Mouse (Mus musculus) heart, embryonic 16.5 days (tissue): Measurements from ENCODE around the gene Cks1b. TPM values are rescaled to one million over a fixed set of nuclear protein-coding genes. Genes with fewer than 3 reads are reported as not detected.

Experiments used
- ATAC-seq: fragments of 200-750 bp; cut with Nextera tagmentation; replicated peaks from 2 replicates; pipeline ENCODE4 v1.8.0; 2017; ENCODE audit warnings: moderate number of reproducible peaks; ENCODE audit not compliant: insufficient read depth, low FRiP score; ENCODE audit errors: extremely low read depth
- H3K27ac ChIP-seq: fragments of 300-500 bp; sonication (generic); 2 replicates; pipeline ENCODE4 v1.5.1; 2014; ENCODE audit warnings: mild to moderate bottlenecking, low read length, control low read depth, moderate library complexity
- H3K27me3 ChIP-seq: fragments of 300-500 bp; sonication (generic); 2 replicates; pipeline ENCODE4 v1.6.1; 2014; ENCODE audit warnings: low read length, mixed read lengths; ENCODE audit not compliant: control insufficient read depth, insufficient read depth
- H3K36me3 ChIP-seq: fragments of 300-500 bp; sonication (generic); 2 replicates; pipeline ENCODE4 v1.6.1; 2014; ENCODE audit not compliant: control insufficient read depth, insufficient read depth
- H3K4me1 ChIP-seq: fragments of 300-500 bp; sonication (generic); 2 replicates; pipeline ENCODE4 v1.6.1; 2014; ENCODE audit warnings: low read length, mixed read lengths; ENCODE audit not compliant: control insufficient read depth, insufficient read depth
- H3K4me2 ChIP-seq: fragments of 300-500 bp; sonication (generic); 2 replicates; pipeline ENCODE4 v1.6.1; 2014; ENCODE audit warnings: low read depth, mild to moderate bottlenecking, control low read depth, low read length
- H3K4me3 ChIP-seq: fragments of 300-500 bp; sonication (generic); 2 replicates; pipeline ENCODE4 v1.5.1; 2014; ENCODE audit warnings: mild to moderate bottlenecking, control low read depth, low read length
- H3K9ac ChIP-seq: fragments of 300-500 bp; sonication (generic); 2 replicates; pipeline ENCODE4 v1.6.1; 2014; ENCODE audit warnings: low read length, control low read depth
- H3K9me3 ChIP-seq: fragments of 300-500 bp; sonication (generic); replicated peaks from 2 replicates; pipeline ENCODE4 v1.6.1; 2016; ENCODE audit warnings: low read length; ENCODE audit not compliant: control insufficient read depth
- WGBS: fragments of 180-500 bp; shearing (Covaris S2); extraction: QIAGEN DNeasy Blood & Tissue Kit; methylation state at CpG from one replicate; pipeline ENCODE4 v1.1.7; 2014; 5-methylcytosine and 5-hydroxymethylcytosine counted together
- polyA plus RNA-seq: library from polyadenylated mRNA; unstranded; fragments of >200 nt; fragmentation: Nextera tagmentation; extraction: Ambion mirVana; gene quantifications from 2 replicates; pipeline ENCODE4 v1.2.1, GENCODE M21; 2015

Cks1b gene
- polyA plus RNA-seq, 1 experiment from 2014 or later: 304 TPM

DNA sequence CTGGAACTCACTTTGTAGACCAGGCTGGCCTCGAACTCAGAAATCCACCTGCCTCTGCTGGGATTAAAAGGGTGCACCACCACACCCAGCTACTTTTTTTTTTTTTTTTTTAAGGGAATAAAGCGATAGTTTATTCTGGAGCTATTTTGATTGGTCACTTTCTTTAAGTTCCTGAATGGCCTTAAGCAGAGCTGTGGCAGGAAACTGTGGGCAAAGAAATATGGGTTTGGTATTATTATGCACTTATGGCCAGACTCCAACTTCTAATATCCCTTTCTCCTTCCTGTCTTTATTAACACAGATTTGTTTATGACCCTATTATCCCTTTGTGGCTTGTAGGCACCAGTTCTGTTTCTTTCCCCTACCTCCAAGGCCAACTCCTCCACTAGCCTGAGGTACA is 2.2 kb upstream of the Cks1b start:
- H3K4me3 ChIP-seq: peak overlapping the region; percentile 56
- H3K27me3 ChIP-seq: no peaks in the 10 kb centered on the region
- H3K4me1 ChIP-seq: peaks cover 36% of the 10 kb centered on the region
- no peak for ATAC-seq
- 41% methylated on average over 2 of the region's 2 CpGs for WGBS
- peak overlapping the region; percentile 100 for H3K27ac ChIP-seq
- peak overlapping the region; percentile 85 for H3K4me2 ChIP-seq
- peak overlapping the region; percentile 38 for H3K9ac ChIP-seq
- H3K9me3 ChIP-seq: no peaks in the 10 kb centered on the region
- H3K36me3 ChIP-seq: peaks cover 12% of the 10 kb centered on the region

DNA sequence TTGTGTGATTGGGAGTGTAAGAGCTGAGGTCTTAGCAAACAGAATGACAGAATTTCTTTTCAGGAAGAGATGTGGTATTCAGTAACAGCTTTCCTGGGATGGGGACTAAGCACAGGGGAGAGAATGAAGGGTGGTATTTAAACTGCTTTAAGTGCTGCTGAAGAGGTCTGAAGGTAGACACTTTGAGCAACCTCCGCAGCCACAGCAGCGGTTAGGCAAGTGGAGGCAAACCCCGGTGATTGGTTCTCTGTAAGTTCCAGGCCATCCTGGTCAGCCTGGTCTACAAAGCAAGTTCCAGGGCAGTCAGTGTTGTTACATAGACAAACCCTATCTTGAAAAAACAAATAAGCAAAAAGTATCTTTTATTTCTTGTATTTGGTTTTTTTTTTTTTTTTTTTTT is 1.8 kb upstream of the Cks1b start:
- H3K36me3 ChIP-seq: peaks cover 16% of the 10 kb centered on the region
- no peaks in the 10 kb centered on the region for H3K9me3 ChIP-seq
- 18% methylated on average over 3 of the region's 3 CpGs for WGBS
- ATAC-seq: no peak
- peaks cover 36% of the 10 kb centered on the region for H3K4me1 ChIP-seq
- H3K9ac ChIP-seq: peak overlapping the region; percentile 77
- no peaks in the 10 kb centered on the region for H3K27me3 ChIP-seq
- peak overlapping the region; percentile 100 for H3K27ac ChIP-seq
- peak overlapping the region; percentile 90 for H3K4me3 ChIP-seq
- H3K4me2 ChIP-seq: peak overlapping the region; percentile 85

DNA sequence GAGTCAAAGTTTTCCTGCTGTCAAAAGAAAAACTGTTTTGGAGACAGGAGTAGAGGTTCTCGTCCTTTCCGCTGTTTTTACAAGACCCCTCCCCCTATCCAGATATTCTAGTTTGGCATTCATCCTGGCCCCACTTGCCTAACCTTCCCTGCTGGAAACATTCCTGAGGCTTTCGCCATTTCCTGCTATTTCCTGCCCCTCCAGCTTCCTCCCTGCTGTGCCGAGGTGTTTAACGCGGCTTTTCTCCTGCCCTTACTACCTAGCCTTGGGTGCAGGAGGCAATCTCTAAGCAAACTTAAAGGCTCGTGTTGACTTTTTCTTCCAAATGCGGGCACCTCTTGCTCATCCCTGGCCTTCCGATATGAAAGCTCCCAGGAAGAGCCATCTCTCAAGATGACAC is 1.4 kb upstream of the Cks1b start:
- Histone ChIP-seq H3K27me3 (no peaks in the 10 kb centered on the region), H3K4me2 (peak overlapping the region; percentile 85), H3K36me3 (peaks cover 18% of the 10 kb centered on the region), H3K4me1 (peaks cover 36% of the 10 kb centered on the region), H3K9ac (peak overlapping the region; percentile 77), H3K27ac (peak overlapping the region; percentile 100), H3K4me3 (peak overlapping the region; percentile 90), H3K9me3 (no peaks in the 10 kb centered on the region)
- WGBS: 3% methylated on average over 9 of the region's 9 CpGs
- ATAC-seq: 0 out of 2 replicates have a peak, but pooled peaks have one; percentile 3

DNA sequence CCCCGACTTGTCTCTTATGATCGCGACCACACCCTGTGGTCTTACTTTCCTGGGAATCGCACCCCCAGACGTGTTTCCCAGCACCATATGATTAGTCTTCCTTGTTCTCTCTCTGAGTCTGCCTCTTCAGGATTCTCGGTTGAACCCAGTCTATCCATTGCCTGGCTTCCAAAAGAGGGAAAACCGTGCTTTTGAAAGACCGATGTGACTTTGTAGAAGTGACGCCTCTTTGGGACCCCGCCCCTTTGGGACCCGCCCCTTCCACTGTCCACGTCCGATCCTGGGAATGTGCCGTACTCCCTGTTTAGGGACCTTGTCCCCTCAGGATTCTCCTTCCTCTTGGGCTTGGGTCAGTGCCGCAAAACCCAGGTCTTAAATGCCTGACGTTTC is 673 bp upstream of the Cks1b start:
- Histone ChIP-seq H3K9ac (peak overlapping the region; percentile 77), H3K4me3 (peak overlapping the region; percentile 90), H3K36me3 (peaks cover 23% of the 10 kb centered on the region), H3K27me3 (no peaks in the 10 kb centered on the region), H3K4me1 (peaks cover 36% of the 10 kb centered on the region), H3K4me2 (peak overlapping the region; percentile 85), H3K27ac (peak overlapping the region; percentile 100), H3K9me3 (no peaks in the 10 kb centered on the region)
- WGBS: 0% methylated on average over 16 of the region's 16 CpGs
- peak; percentile 29 for ATAC-seq

DNA sequence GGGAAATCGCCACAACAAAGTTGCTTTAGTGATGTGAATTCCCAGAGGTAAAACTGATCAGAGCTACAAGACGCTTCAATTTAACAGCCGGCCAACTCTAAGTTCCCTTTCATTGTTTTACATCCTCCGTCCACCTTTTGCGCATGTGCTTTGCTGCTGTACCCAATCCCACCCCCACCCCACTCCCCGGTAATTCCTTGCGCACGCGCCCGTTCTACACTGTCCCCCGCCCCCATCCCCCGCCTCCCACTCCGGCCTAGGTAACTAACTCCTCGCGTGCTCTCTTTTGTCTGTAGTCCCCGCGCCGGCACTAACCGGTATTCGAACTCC is 378 bp downstream of the Cks1b start:
- peak overlapping the region; percentile 79 for H3K9ac ChIP-seq
- H3K4me3 ChIP-seq: peak overlapping the region; percentile 90
- H3K9me3 ChIP-seq: no peaks in the 10 kb centered on the region
- H3K4me1 ChIP-seq: peaks cover 36% of the 10 kb centered on the region
- no peak; the same call in 1 of the 2 replicates for ATAC-seq
- peak overlapping the region; percentile 90 for H3K4me2 ChIP-seq
- WGBS: 0% methylated on average over 20 of the region's 20 CpGs
- H3K27ac ChIP-seq: peak overlapping the region; percentile 100
- no peaks in the 10 kb centered on the region for H3K27me3 ChIP-seq
- peaks cover 24% of the 10 kb centered on the region for H3K36me3 ChIP-seq

DNA sequence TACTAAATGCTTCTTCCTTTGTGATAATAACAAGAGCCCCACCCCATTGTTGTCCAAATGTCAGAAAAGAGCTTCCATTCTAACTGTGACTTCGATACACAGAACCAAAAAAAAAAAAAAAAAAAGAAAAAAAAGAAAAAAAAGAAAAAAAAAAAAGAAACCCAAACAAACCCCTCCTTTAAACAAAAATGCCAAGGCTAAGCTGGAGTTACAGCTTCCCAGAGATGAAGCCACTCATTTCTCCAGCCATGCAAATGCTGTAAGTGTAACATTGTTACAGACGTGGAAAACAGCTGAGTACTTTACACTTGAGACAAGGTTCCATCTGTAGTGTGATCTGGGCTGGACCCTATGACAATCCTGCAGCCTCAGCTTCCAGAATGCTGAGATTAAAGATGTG is 1.1 kb downstream of the Cks1b start:
- Histone ChIP-seq H3K36me3 (peaks cover 24% of the 10 kb centered on the region), H3K27ac (peak overlapping the region; percentile 100), H3K9me3 (no peaks in the 10 kb centered on the region), H3K9ac (peak overlapping the region; percentile 79), H3K4me3 (peak overlapping the region; percentile 90), H3K4me1 (peaks cover 31% of the 10 kb centered on the region), H3K4me2 (peak overlapping the region; percentile 90), H3K27me3 (no peaks in the 10 kb centered on the region)
- ATAC-seq: no peak
- 23% methylated on average over 2 of the region's 2 CpGs for WGBS

DNA sequence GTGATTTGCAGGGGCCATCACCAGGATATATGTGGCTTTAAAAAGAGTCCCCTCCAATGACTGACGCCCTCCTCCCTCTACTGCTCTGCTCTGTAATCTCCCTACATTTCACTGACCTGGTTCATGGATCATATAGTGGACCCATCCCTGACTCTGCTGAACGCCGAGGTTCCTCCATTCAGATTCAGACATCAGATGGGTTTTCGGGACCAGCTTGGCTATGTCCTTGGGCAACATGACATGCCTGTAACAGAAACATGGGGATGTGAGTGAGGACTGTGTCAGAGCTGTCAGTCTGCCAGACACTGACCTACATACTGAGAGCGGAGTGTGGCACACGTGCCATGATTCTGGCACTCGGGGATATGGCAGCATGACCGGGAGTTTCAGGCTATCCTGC is 2.0 kb downstream of the Cks1b start:
- peaks cover 24% of the 10 kb centered on the region for H3K36me3 ChIP-seq
- H3K27me3 ChIP-seq: no peaks in the 10 kb centered on the region
- H3K4me1 ChIP-seq: peaks cover 24% of the 10 kb centered on the region
- WGBS: 94% methylated on average over 8 of the region's 8 CpGs
- no peak for ATAC-seq
- H3K9ac ChIP-seq: no peak overlapping the region
- no peak overlapping the region for H3K4me3 ChIP-seq
- no peaks in the 10 kb centered on the region for H3K9me3 ChIP-seq
- H3K27ac ChIP-seq: no peak overlapping the region
- H3K4me2 ChIP-seq: no peak overlapping the region

DNA sequence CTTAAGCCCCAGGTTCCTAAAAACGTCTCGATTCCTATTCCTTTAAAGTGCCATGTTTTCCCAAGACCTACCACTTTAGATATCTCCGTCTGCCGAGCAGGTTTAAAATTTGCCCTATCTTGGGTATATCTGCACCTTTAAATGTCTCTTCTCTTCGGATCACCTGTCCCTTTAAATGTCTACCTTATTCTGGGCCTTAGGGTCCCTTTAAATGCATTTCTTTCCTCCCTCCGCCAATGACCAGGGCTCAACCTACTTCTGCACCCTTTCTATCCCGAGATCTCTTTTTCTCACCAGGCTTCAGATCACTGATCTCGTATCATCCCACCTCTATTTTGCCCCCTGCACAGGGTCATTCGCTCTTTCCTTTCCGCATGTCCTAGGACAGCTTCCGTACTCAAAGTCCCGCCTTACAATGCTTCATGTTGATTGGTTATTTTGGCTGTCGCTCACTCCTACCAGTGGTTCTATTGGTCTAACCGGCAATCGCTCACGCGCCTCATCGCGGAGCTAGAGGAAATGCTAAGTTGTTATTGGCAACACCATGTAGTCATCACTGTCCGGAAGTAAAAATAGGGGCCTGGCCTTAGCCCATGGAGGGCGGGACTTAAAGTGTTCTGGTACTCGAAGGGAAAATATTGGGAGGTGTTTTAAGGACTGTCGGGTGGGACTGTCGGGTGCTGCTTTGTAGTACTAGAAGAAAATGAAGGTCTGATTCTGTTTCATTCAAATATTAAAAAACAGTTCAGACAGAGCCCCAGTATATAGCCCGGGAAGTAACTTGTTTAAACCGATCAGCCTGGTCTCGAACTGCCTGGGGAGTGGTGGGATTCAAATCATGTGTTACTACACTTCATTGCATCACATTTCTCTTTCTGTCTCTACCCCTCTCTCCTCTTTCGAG is 6.4 kb downstream of the Cks1b start, which contains the start of gene Flad1:
Gene Flad1, minus strand, starts transcription at position 381 of the 904 bp plus-strand sequence.
- 5% methylated on average over 28 of the region's 28 CpGs for WGBS
- H3K4me2 ChIP-seq: peak within 1 kb of the TSS; percentile 85
- peak within 1 kb of the TSS; percentile 81 for H3K4me3 ChIP-seq
- peak within 1 kb of the TSS; percentile 62 for H3K27ac ChIP-seq
- H3K4me1 ChIP-seq: peaks cover 10% of the 10 kb centered on the region
- peak; percentile 99 for ATAC-seq
- H3K9ac ChIP-seq: peak within 1 kb of the TSS; percentile 81
- H3K36me3 ChIP-seq: peaks cover 27% of the 10 kb centered on the region
- H3K9me3 ChIP-seq: no peaks in the 10 kb centered on the region
- no peaks in the 10 kb centered on the region for H3K27me3 ChIP-seq

DNA sequence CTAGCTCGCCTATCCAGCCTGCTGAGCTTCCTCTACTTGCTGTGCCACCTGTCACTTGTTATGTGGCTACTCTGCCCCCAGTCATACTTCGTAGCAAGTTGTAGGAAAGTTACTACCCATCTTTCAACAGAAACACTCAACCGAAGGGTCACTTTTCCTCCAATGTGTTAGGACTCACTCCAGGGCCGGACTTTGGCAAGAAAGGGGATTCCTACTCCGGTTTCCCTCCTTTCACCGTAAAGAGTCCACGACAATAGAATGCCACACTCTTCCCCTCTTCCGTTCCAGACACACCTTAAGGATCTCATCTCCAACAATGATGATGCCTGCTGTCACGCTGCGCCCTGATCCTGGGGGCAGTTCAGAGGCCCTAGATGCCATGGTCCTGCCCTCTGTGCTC is 7.3 kb downstream of the Cks1b start:
- H3K9me3 ChIP-seq: no peaks in the 10 kb centered on the region
- H3K36me3 ChIP-seq: peaks cover 23% of the 10 kb centered on the region
- no peak overlapping the region for H3K27ac ChIP-seq
- H3K4me1 ChIP-seq: peaks cover 7% of the 10 kb centered on the region
- peak overlapping the region; percentile 81 for H3K4me3 ChIP-seq
- H3K4me2 ChIP-seq: peak overlapping the region; percentile 85
- WGBS: 76% methylated on average over 10 of the region's 10 CpGs
- H3K27me3 ChIP-seq: no peaks in the 10 kb centered on the region
- peak overlapping the region; percentile 81 for H3K9ac ChIP-seq
- no peak for ATAC-seq
